Mouse (Mus musculus): ENCODE results near the gene Rab25.

The Rab25 gene

DNA sequence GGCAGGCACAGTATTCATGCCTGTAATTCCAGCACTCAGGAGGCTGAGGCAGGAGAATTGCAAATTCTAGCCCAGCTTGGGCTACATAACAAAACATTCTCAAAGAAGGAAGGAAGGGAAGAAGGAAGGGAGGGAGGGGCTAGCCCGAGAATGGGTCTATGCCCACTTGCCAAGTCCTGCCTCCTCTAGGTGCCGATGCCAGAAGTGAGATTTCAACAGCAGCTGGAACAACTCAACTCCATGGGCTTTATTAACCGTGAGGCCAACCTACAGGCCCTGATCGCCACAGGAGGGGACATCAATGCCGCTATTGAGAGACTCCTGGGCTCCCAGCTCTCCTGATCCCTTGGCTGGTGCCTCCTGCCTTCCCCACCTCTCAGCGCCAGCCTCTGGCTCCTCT, 19.8 kb upstream of the Rab25 start:
- no peak for DNase-seq (ENCODE audit: extremely low spot score, low spot score)

DNA sequence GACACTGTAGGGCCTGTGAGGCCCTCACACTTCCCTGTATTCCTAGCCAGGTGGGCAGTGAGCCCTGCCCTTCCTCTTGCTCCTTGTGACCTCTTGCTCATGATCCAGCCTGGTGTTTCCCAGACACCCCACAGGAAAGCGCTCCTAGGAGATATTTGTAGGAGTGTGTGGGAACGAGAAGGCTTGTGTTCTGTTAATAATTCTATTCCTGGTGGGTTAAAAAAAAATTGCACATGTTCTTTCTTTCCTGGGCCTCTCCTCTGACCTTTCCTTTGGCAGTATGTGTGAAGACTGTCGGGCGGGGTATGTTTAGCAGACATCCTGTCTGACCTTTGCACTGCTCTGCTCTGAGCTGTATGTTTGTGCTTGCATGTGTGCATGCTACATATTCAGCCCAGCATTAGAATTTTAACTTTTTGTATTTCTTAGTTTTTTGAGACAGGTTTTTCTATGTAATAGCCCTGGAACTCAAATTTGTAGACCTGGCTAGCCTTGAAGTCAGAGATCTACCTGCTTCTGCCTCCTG, 18.5 kb upstream of the Rab25 start:
- DNase-seq (ENCODE audit: extremely low spot score, low spot score): no peak

DNA sequence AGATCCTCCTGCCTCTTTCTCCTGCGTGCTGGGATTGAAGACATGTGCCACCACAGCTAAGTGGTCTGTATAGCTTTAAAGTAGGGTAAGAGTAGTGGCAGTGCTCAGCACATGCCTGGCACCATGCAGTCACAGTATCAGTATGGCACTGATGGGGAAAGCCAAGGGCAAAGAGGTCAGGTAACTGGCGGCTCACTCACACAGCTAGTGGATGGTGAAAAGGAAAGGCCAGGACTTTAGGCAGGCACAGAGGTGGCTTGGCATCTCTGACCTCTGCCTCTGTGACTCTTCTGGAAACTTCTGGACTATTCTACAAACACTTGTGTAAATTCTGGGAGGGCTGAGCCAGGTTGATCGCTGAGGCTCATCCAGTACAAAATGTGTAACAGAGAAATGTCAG, 18.0 kb upstream of the Rab25 start:
- DNase-seq (ENCODE audit: extremely low spot score, low spot score): no peak

DNA sequence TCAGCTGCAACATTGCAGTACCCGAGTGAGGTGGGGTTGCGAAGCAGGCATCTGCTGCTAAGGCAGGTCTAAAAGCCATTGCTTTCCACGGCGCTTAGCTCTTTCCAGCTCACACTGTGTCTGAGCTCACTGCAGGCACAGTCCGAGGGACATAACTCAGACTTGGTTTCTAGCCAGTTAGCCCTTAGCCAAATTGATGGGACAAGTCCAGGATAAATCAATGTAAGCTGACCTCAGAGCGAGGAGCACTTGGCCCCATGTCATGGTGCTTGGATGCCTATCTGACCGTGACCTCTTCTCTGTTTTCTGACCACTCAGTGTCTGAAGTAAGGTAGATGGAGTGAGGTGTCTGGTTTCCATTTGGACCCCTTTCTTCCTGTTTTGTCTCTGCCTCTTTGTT, 15.9 kb upstream of the Rab25 start:
- DNase-seq (ENCODE audit: extremely low spot score, low spot score): no peak

DNA sequence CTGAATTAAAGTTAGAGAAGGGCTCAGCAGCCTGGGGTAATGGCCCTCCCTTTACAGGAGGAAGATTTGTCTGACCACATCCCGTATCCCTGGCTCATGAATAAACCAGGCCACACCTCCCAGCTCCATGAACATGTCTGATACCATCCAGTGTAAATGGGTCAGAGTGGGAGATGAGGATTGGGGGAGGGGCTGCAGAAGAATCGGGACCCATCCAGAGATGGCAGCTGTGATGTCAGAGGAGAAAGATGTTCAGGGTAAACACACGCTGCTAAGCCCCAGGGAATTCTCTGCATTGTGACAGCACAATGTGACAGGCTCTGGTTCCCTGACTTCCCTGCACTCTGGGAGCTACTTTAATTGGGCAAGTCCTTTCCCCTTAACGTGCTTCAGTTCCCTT, 15.3 kb upstream of the Rab25 start:
- DNase-seq (ENCODE audit: extremely low spot score, low spot score): no peak

GRCm38 (mm10) chr3:88561989-88562388, 13.9 kb upstream of the Rab25 start:
- DNase-seq (ENCODE audit: extremely low spot score, low spot score): peak; percentile 13

- DNase-seq (ENCODE audit: extremely low spot score, low spot score): no peak
These were observed 11.5 kb upstream of the Rab25 start for GRCm38 (mm10) chr3:88559596-88559995.

DNA sequence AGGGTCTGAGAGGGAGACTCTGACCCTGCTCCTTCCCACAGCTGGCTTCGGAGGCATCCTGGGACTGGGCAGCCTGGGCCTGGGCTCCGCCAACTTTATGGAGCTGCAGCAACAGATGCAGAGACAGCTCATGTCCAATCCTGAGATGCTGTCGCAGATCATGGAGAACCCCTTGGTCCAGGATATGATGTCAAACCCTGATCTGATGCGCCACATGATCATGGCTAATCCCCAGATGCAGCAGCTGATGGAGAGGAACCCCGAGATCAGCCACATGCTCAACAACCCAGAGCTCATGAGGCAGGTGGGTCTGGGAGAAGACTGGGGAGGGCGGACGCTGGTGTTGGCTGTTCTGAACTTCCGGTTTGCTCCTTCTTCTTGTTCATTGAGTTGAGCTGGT, 8.5 kb upstream of the Rab25 start:
- no peak for DNase-seq (ENCODE audit: extremely low spot score, low spot score)

DNA sequence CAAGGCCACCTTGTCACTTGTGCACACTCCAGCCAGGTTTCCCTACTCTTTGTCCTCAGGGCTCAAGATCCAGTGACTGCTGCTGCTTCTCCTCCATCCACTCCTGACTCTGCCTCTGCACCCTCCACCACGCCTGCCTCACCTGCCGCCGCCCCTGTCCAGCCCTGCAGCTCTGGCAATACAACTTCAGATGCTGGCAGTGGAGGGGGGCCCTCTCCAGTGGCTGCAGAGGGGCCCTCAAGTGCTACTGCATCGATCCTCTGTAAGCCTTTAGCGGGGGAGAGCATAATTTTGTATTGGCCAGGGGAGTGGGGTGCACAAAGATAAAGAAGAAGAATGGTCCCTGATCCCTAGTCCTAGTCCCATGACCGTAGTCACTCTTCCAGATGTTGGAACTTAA, 7.6 kb upstream of the Rab25 start:
- DNase-seq (ENCODE audit: extremely low spot score, low spot score): no peak

- no peak for DNase-seq (ENCODE audit: extremely low spot score, low spot score)
These were observed 7.0 kb upstream of the Rab25 start for GRCm38 (mm10) chr3:88555069-88555605.

- no peak for DNase-seq (ENCODE audit: extremely low spot score, low spot score)
These were observed 5.9 kb upstream of the Rab25 start for GRCm38 (mm10) chr3:88553880-88554586.

- DNase-seq (ENCODE audit: extremely low spot score, low spot score): peak; percentile 97
These were observed 5.4 kb upstream of the Rab25 start, which contains the start of gene Ubqln4 for GRCm38 (mm10) chr3:88553525-88553879. TSS of gene Ubqln4 (plus strand) at chr3:88553758.

- peak; percentile 96 for DNase-seq (ENCODE audit: extremely low spot score, low spot score)
These were observed 4.8 kb upstream of the Rab25 start, which contains the start of gene Lamtor2 for GRCm38 (mm10) chr3:88552676-88553524. TSS of gene Lamtor2 (minus strand) at chr3:88553074.

- no peak for DNase-seq (ENCODE audit: extremely low spot score, low spot score)
These were observed 4.1 kb upstream of the Rab25 start for GRCm38 (mm10) chr3:88552082-88552645.

- no peak for DNase-seq (ENCODE audit: extremely low spot score, low spot score)
These were observed 3.5 kb upstream of the Rab25 start for GRCm38 (mm10) chr3:88551586-88551985.

DNA sequence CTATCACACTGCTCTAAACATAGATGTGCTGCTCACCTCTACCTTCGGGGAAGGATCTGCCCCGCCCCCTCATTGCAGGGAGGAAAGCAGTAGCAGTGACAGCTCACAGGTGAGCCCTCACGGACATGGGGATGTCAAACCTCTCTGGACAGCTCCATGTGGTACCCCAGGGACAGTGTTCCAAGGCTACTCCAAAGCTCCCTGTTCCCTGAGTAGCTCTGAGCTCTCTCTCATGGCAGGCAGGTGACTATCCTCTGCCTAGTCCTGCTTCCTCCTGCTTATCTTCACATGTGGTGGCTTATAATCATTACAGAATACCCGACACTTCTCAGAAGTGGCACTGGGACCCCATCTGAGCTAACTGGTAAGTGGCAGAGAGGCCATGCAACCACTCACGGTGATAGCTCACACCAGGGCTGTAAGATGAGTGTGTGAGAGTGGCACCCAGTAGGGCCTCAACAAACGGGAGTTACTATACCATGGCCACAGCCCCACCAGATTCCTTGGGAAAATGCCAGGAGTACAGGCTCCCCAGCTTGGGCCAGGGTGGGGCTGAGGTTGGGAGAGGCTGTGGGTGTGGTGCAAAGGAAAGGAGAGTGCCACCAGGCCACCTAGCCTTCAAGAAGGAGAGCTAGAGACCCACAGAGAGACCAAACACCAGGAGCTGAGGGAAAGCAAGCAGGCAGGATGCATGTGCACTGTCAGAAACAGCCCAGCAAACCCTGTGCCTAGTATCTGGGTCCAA, 1.3 kb downstream of the Rab25 start:
- no peak for DNase-seq (ENCODE audit: extremely low spot score, low spot score)

- DNase-seq (ENCODE audit: extremely low spot score, low spot score): no peak
These were observed 3.0 kb downstream of the Rab25 start for GRCm38 (mm10) chr3:88544955-88545591.

DNA sequence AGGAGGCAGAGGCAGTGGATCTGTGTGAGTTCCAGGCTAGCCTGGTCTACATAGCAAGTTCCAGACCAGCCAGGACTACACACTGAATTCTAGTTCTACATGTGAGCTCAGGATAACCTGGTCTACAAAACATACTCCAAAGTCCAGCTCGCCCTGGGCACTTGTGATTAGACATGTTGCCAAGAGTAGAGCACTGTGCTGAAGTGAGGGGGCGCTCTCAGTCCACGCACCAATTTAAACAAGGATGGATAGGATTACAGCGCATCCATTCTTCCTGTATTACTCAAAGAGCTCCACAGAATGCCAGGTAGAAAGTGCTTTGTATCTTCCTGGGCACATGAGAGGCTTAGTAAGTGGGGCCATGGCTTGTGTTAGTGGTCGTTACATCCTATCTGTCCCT, 3.6 kb downstream of the Rab25 start:
- DNase-seq (ENCODE audit: extremely low spot score, low spot score): no peak

- DNase-seq (ENCODE audit: extremely low spot score, low spot score): no peak
These were observed 4.3 kb downstream of the Rab25 start for GRCm38 (mm10) chr3:88543651-88544410.

- no peak for DNase-seq (ENCODE audit: extremely low spot score, low spot score)
These were observed 4.9 kb downstream of the Rab25 start for GRCm38 (mm10) chr3:88543174-88543573.

All from neural tube, embryonic 10.5 days (tissue).